Mouse (Mus musculus) midbrain, embryonic 15.5 days (tissue): ENCODE measurements around the gene Bcl2l11. TPM values are rescaled to one million over a fixed set of nuclear protein-coding genes. Genes with fewer than 3 reads are reported as not detected.
"Not testable (repeated sequence)": the region's sequence is repeated elsewhere in the genome, so short reads cannot be mapped to it uniquely, and the experiment has no call there.

Experiments used
- ATAC-seq: fragments of 200-750 bp; cut with Nextera tagmentation; replicated peaks from 2 replicates; pipeline ENCODE4 v1.8.0; 2017; ENCODE audit warnings: moderate TSS enrichment
- H3K27ac ChIP-seq: fragments of 300-500 bp; sonication (generic); 2 replicates; pipeline ENCODE4 v1.5.1; 2015; ENCODE audit warnings: mild to moderate bottlenecking, inconsistent platforms
- H3K27me3 ChIP-seq: fragments of 300-500 bp; sonication (generic); replicated peaks from 2 replicates; pipeline ENCODE4 v1.6.1; 2015; ENCODE audit warnings: inconsistent platforms
- H3K36me3 ChIP-seq: fragments of 300-500 bp; sonication (generic); replicated peaks from 2 replicates; pipeline ENCODE4 v1.6.1; 2015; ENCODE audit warnings: inconsistent platforms
- H3K4me1 ChIP-seq: fragments of 300-500 bp; sonication (generic); 2 replicates; pipeline ENCODE4 v1.6.1; 2015; ENCODE audit warnings: inconsistent platforms
- H3K4me2 ChIP-seq: fragments of 300-500 bp; sonication (generic); 2 replicates; pipeline ENCODE4 v1.6.1; 2015; ENCODE audit warnings: inconsistent platforms, mild to moderate bottlenecking, moderate library complexity
- H3K4me3 ChIP-seq: fragments of 300-500 bp; sonication (generic); 2 replicates; pipeline ENCODE4 v1.5.1; 2015; ENCODE audit warnings: mild to moderate bottlenecking, inconsistent platforms
- H3K9ac ChIP-seq: fragments of 300-500 bp; sonication (generic); 2 replicates; pipeline ENCODE4 v1.6.1; 2015; ENCODE audit warnings: mild to moderate bottlenecking, inconsistent platforms
- H3K9me3 ChIP-seq: fragments of 300-500 bp; sonication (generic); 2 replicates; pipeline ENCODE4 v1.6.1; 2016; ENCODE audit warnings: inconsistent platforms
- WGBS: fragments of 180-500 bp; shearing (Covaris S2); methylation state at CpG from one replicate; pipeline ENCODE4 v1.1.7; 2015; ENCODE audit warnings: mixed read lengths; 5-methylcytosine and 5-hydroxymethylcytosine counted together
- polyA plus RNA-seq: library from polyadenylated mRNA; unstranded; fragments of >200 nt; fragmentation: Nextera tagmentation; extraction: Ambion mirVana; gene quantifications from 2 replicates; pipeline ENCODE4 v1.2.1, GENCODE M21; 2015

The Bcl2l11 gene
- polyA plus RNA-seq, 1 experiment from 2014 or later: 11.8 TPM

DNA sequence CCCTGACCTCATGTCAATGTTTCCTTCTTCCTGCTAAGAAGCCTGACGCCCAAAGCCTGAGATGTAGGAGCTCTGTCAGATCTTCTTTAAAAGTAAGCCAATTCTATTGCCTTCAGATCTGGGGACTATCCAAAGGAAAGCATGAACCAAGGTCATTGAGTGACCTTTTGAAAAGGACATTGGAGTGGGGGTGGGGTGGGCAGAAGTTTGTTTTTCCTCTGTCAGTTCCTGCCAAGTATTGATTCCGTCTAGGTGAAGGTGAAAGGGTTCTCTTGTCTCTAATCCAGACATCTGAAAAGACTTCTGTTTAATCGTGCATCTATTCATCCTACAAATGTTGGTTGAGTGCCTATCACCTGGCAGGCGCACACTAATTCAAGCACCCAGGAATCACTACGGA is 43.6 kb downstream of the Bcl2l11 start:
- no peak overlapping the region for H3K4me3 ChIP-seq
- no peaks in the 10 kb centered on the region for H3K27me3 ChIP-seq
- H3K9ac ChIP-seq: no peak overlapping the region
- no peak for ATAC-seq
- H3K36me3 ChIP-seq: no peaks in the 10 kb centered on the region
- H3K9me3 ChIP-seq: no peaks in the 10 kb centered on the region
- no peak overlapping the region for H3K27ac ChIP-seq
- WGBS: 80% methylated on average over 5 of the region's 5 CpGs
- no peaks in the 10 kb centered on the region for H3K4me1 ChIP-seq
- no peak overlapping the region for H3K4me2 ChIP-seq

DNA sequence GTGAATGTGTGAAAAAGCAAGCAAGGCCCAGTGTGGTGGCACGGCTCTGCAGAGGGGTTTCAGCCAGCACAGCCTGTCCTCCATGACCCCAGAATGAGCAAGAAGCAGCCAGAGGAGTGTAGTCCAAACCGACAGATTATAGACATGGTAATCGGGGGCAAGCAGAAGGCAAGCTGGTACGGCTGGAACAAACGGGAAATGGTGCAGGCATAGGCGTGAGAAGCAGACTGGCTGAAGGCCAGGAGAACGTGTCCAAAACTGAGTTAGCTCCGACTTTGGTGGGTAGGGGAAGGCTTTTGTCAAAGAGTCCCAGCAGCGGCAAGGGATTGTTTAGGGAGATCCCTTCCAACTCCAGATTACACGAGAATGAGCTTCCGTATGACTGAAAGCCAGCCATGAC is 44.1 kb downstream of the Bcl2l11 start:
- H3K9ac ChIP-seq: no peak overlapping the region
- H3K4me2 ChIP-seq: no peak overlapping the region
- H3K27me3 ChIP-seq: no peaks in the 10 kb centered on the region
- H3K4me1 ChIP-seq: no peaks in the 10 kb centered on the region
- no peaks in the 10 kb centered on the region for H3K36me3 ChIP-seq
- no peak overlapping the region for H3K4me3 ChIP-seq
- WGBS: 76% methylated on average over 11 of the region's 11 CpGs
- no peak overlapping the region for H3K27ac ChIP-seq
- no peaks in the 10 kb centered on the region for H3K9me3 ChIP-seq
- no peak for ATAC-seq

DNA sequence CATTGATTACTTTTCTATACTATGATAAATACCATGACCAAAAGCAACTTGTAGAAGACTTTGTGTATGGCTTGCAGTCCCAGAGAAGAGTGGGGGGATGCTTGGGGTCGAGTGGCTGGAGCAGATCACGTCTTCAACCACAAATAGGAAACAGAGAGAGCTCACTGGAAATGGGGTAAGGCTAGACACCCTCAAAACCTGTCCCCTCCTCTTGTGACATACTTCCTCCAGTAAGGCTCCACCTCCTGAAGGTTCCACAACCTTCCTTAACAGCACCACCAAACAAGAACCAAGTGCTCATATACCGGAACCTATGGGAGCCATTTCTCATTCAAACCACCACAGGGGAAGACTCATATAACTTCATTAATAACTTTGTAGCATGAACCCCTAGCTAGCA is 44.8 kb downstream of the Bcl2l11 start:
- Histone ChIP-seq H3K4me1 (no peaks in the 10 kb centered on the region), H3K27me3 (no peaks in the 10 kb centered on the region), H3K9me3 (no peaks in the 10 kb centered on the region), H3K4me2 (no peak overlapping the region), H3K36me3 (no peaks in the 10 kb centered on the region), H3K4me3 (no peak overlapping the region), H3K27ac (no peak overlapping the region), H3K9ac (no peak overlapping the region)
- 90% methylated on average over 3 of the region's 3 CpGs for WGBS
- ATAC-seq: no peak

DNA sequence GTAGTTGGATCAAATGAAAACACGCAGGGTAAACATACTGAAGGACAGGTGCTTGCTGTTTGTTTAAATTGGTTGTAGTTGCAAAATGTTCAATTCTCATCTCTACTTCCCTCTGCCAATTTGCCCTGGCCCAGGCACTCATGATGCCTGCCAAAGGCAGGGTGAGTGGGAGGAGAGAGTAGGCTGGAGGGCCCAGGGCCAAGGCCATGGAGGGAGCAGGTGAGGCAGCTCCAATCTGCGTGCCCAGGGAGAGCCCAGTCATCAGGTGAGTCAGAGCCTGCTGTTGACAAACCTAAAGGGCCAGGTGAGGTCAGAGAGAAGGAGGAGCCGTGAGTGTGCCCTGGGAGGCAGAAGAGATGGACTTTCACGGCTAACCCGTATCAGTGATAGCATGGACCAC is 46.4 kb downstream of the Bcl2l11 start:
- Histone ChIP-seq H3K27me3 (no peaks in the 10 kb centered on the region), H3K4me2 (no peak overlapping the region), H3K9me3 (no peaks in the 10 kb centered on the region), H3K9ac (no peak overlapping the region), H3K4me1 (peaks cover 8% of the 10 kb centered on the region), H3K36me3 (no peaks in the 10 kb centered on the region), H3K4me3 (no peak overlapping the region), H3K27ac (no peak overlapping the region)
- no peak for ATAC-seq
- 91% methylated on average over 5 of the region's 5 CpGs for WGBS

DNA sequence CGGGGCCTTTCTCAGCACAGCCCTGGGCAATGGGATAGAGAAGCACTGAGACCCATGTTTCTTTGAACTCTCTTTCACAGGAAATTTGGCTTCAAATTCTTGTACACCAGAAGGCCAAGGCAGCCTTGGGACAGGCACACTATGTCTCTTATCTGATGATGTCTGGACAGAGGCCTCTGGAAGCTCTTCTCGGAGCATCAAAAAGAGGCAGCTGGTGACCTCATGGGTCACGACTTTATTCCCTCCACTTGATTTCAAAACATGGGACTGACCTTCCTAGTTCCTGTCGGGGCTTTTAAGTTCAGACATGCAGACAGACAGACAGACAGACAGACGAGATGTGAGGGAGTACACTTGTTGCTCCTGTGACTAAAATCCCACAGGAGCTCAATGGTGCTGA is 48.3 kb downstream of the Bcl2l11 start:
- WGBS: 73% methylated on average over 5 of the region's 5 CpGs
- H3K9me3 ChIP-seq: no peaks in the 10 kb centered on the region
- H3K36me3 ChIP-seq: no peaks in the 10 kb centered on the region
- no peaks in the 10 kb centered on the region for H3K27me3 ChIP-seq
- H3K4me1 ChIP-seq: peaks cover 11% of the 10 kb centered on the region
- no peak overlapping the region for H3K9ac ChIP-seq
- H3K4me3 ChIP-seq: no peak overlapping the region
- ATAC-seq: no peak
- no peak overlapping the region for H3K4me2 ChIP-seq
- H3K27ac ChIP-seq: no peak overlapping the region

DNA sequence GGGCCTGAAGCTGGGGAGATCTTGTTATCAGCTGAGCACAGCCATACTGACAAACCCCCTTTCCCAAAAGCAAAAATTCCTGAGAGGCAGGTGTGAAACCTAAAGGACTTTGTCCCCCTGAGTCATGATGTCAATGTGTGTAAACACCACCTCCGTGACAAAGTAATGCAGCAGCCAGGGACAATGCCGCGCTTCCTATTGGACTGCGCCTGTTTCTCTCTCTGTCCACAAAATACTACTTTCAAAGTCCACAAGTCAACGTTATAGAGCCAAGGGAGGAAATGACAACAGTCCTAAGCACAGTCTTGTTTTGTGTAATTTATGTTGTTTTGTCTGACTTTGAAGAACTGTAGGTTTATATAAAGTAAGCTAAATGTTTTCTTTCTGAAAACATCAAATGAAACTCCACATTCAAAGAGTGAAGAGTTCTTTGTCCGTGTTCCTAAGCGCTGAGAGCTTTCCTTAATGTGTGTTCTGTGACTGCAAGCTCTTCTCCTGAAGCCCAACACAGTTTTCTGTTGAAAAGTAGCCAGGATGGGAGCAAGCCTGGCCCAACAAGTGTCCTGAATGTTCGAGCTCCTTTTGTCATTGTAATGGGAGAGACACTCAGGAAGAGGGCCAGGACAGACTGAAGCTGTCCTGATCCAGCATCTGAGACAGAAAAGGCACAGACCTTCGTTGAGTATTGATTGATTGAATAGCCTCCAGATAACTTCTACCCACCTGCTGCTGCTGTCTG is 48.9 kb downstream of the Bcl2l11 start:
- Histone ChIP-seq H3K9ac (no peak overlapping the region), H3K4me3 (no peak overlapping the region), H3K27ac (no peak overlapping the region), H3K4me1 (peaks cover 13% of the 10 kb centered on the region), H3K9me3 (no peaks in the 10 kb centered on the region), H3K36me3 (no peaks in the 10 kb centered on the region), H3K27me3 (no peaks in the 10 kb centered on the region), H3K4me2 (no peak overlapping the region)
- WGBS: 70% methylated on average over 9 of the region's 9 CpGs
- no peak for ATAC-seq

DNA sequence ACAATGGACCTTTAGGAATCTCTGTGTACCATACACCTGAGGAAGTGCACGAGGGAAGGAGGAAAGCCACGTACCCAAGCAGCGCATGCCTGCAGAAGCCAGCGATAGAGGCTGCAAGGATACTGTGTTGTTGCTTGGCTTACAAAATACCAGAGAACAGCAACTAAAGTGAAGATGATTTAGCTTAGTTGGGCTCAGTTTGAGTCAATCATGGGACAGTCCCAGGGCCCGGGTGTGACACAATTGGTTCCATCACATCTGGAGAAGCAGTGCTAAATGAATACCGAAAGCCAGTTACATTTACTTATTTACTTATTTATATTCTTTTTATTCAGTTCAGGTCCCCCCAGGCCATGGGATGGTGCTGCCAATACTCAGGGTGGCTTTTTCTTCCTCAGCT is 49.8 kb downstream of the Bcl2l11 start:
- no peaks in the 10 kb centered on the region for H3K36me3 ChIP-seq
- no peak overlapping the region for H3K4me2 ChIP-seq
- ATAC-seq: no peak
- WGBS: 92% methylated on average over 6 of the region's 6 CpGs
- H3K9ac ChIP-seq: no peak overlapping the region
- H3K9me3 ChIP-seq: no peaks in the 10 kb centered on the region
- H3K4me3 ChIP-seq: no peak overlapping the region
- peaks cover 17% of the 10 kb centered on the region for H3K4me1 ChIP-seq
- H3K27me3 ChIP-seq: no peaks in the 10 kb centered on the region
- H3K27ac ChIP-seq: no peak overlapping the region

DNA sequence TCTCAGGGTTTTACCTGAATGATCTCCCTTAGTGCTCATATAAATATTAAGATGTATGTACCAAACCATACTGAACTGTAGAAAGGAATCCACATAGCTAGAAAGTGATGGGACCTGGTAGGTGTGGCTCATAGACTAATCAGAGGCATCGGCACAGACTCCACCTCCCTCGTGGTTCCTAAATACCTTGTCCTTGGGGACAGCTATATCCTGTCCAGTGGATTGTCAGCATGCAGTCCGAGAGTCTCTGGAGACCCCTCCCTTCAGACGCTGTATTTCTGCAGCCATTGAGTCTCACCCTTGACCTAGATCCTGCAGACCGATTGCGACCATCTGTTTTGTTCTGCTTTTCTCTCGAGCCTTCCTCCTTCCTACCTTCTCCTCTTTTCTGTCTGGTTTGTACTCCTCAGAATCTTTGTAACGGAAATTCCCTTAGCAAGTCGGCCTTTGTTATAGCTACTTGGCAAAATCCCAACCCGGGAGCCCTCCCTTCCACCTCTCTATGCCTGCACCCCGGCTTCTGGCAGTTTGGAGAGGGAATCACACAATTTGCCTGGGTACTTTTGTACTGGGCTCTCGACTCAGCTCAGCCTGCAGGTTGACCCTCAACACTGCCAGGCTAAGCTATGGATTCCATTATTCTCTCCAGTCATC is 50.7 kb downstream of the Bcl2l11 start:
- H3K9ac ChIP-seq: no peak overlapping the region

DNA sequence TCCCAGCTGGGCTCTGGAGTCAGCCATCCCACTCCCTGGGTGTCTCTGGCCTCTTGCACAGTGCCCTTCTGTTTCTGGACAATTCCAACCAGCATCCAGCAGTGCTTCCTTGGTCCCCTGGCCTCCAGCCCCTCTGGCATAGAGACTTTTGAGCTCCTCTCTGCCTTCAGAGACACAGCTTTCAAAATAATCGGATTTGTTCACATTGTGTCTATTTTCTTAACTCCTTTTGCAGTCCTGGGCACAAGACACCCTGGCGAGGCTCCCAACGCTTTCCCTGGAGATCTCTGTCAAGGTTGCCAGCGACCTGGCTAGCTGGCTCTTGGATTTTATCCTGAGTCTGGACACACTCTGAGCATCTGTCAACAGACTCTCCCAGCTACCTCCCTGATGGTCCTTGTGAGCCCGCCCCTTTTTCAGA is 51.4 kb downstream of the Bcl2l11 start:
- Histone ChIP-seq H3K4me3 (no peak overlapping the region), H3K4me1 (peaks cover 17% of the 10 kb centered on the region), H3K27me3 (no peaks in the 10 kb centered on the region), H3K9ac (no peak overlapping the region), H3K4me2 (no peak overlapping the region), H3K27ac (no peak overlapping the region), H3K36me3 (no peaks in the 10 kb centered on the region), H3K9me3 (no peaks in the 10 kb centered on the region)
- ATAC-seq: no peak
- WGBS: 44% methylated on average over 5 of the region's 5 CpGs

More for the DNA sequence above, 50.7 kb downstream of the Bcl2l11 start:
- Histone ChIP-seq H3K4me1 (peaks cover 17% of the 10 kb centered on the region), H3K9me3 (no peaks in the 10 kb centered on the region), H3K4me2 (no peak overlapping the region), H3K4me3 (no peak overlapping the region), H3K36me3 (no peaks in the 10 kb centered on the region), H3K27ac (no peak overlapping the region), H3K27me3 (no peaks in the 10 kb centered on the region)
- WGBS: 35% methylated on average over 12 of the region's 12 CpGs
- 0 out of 2 replicates have a peak, but pooled peaks have one; percentile 20 for ATAC-seq

DNA sequence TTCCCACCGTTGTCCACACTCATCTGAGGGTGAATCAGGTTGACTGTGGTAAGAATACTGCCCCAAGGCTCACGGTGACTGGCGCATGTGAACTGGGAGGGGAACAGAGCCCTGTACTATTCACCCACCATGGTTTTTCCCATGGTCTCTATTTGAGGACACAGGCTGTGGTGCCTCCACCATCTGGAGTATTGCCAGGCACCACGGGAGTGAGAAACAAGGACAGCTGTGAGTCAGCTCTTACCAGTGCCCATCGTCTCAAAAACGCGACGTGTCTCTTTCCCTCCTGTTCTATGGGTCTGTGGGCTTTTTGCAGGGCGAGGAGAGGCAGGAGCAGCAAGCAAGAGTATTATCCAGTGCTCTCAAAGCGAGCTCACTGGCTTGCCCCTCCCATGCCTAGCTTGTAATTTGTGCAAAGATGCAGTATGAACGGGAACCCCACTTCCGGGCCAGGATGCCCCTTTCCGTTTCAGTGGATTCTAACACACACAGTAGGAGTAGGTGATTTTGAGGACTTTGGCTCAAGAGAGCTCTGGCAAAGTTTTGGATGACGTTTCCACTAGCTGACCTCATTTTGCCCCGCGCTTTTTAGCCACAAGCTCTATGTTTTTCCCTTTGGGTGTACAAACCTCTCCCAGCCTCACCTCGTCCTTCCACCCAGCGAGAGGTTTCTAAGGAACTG is 53.4 kb downstream of the Bcl2l11 start:
- H3K4me3 ChIP-seq: no peak overlapping the region
- 74% methylated on average over 18 of the region's 18 CpGs for WGBS
- H3K36me3 ChIP-seq: no peaks in the 10 kb centered on the region
- H3K27me3 ChIP-seq: no peaks in the 10 kb centered on the region
- no peak overlapping the region for H3K9ac ChIP-seq
- H3K9me3 ChIP-seq: no peaks in the 10 kb centered on the region
- H3K27ac ChIP-seq: no peak overlapping the region
- no peak for ATAC-seq
- H3K4me2 ChIP-seq: no peak overlapping the region
- H3K4me1 ChIP-seq: peaks cover 17% of the 10 kb centered on the region

DNA sequence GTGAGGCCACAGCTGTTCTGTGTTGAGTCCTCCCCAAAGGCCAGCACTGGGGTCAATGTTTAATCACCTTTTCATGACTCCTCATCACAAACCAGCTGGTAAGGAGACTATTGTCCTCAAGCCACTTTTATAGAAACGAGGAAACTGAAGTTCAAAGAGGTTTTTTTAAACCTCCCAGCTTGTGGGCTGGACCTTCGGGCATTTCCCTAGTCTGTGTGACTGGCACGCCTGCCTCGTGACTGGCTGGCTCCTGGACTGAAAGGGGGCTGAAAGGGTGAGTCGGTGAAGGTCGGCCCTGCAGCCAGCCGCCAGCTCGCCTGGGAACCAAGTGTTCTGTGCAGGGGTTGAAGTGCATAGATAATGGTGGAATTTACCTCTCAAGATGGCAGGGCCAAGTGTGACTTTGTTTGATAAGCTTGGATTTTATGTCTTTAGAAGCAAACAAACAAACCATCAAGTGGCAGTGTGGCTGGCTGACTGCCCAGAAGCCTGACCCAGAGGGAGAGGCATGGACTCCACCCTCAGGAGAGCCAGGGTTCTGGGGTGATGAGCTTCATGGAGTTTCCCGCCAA is 54.1 kb downstream of the Bcl2l11 start:
- no peak for ATAC-seq
- Histone ChIP-seq H3K4me3 (no peak overlapping the region), H3K27me3 (no peaks in the 10 kb centered on the region), H3K9me3 (no peaks in the 10 kb centered on the region), H3K27ac (no peak overlapping the region), H3K9ac (no peak overlapping the region), H3K4me1 (peaks cover 17% of the 10 kb centered on the region), H3K4me2 (no peak overlapping the region), H3K36me3 (no peaks in the 10 kb centered on the region)
- 27% methylated on average over 9 of the region's 9 CpGs for WGBS

DNA sequence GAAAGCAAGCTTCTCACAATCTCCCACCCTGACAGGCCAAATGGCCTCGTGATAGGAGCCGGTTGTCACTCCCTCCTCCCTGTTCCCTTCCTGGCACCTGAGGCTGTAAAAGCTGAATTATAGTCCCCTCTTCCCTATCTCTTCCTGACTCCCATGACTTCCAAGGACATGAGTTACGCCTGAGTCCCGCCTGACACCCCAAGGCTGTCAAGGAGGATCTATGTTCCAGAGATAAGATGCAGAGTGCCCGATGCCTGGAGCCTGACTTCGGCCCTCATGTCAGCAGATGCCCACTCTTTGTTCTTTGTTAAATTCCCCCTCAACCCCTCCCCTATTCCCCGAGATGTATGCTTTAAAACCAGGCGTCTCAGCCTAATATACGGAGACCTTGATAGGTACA is 56.3 kb downstream of the Bcl2l11 start:
- not testable (repeated sequence) for H3K9ac ChIP-seq, H3K27ac ChIP-seq, H3K4me2 ChIP-seq, ATAC-seq, H3K9me3 ChIP-seq, H3K4me1 ChIP-seq, H3K36me3 ChIP-seq, H3K27me3 ChIP-seq, H3K4me3 ChIP-seq
- 95% methylated on average over 9 of the region's 9 CpGs for WGBS
